Mouse (Mus musculus): ENCODE results near the gene Vat1.
A peak's percentile ranks its signal among the peaks of the same experiment; 100 is the strongest.
"Not testable (repeated sequence)": the region's sequence is repeated elsewhere in the genome, so short reads cannot be mapped to it uniquely, and the experiment has no call there.

Gene Vat1

DNA sequence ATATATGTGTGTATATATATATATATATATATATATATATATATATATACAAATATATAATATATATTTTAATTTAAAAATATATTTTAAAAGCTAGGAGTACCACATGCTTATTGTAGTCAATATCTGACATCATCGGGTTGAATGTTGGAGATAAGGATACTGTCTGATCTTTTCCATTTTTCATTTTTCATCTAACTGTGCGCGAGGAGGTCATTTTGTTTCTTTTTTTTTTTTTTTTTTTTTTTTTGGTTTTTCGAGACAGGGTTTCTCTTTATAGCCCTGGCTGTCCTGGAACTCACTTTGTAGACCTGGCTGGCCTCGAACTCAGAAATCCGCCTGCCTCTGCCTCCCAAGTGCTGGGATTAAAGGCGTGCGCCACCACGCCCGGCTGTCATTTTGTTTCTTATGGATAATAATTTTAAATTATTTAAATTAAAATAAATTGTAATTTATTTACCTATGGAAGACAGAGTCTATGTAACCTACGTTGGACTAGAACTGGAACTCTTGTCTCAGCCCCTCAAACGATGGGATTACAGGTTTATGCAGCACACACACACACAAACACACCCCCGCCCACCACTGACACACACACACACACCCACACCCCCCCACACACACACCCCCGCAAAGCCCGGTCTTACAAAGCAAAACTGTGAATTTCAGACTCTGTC, 24.4 kb downstream of the Vat1 start:
- DNase-seq: not testable (repeated sequence)

DNA sequence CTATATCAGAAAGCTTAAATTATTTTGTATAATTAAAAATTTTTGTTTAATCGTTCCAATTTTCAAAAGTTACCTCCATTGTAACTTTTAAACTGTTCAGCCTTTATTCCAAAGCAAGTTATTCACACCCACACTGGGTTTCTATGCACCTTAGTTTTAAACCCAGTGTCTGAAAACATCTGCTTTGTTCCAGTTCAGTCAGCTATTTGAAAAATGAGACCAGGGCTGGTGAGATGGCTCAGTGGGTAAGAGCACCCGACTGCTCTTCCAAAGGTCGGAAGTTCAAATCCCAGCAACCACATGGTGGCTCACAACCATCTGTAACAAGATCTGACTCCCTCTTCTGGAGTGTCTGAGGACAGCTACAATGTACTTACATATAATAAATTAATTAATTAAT, 28.0 kb downstream of the Vat1 start:
- not testable (repeated sequence) for DNase-seq

DNA sequence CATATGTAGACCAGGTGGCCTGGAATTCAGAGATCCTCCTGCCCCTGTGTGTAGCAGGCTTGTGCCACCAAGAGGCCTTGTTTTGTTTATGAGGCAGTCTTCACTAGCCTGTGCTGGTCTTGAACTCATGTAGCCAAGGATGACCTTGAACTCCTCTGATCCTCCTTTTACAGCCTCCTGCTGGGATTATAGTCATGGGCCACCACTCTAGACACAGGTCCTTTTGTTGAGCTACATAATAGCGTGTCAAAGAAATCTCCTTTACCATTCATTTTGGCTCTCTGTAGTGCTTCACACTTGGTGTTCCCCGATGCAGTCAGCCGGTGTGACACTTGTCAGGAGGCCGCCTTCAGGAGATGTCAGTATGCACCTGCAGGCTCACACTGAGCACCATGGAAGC, 29.1 kb downstream of the Vat1 start:
- DNase-seq: no peak

DNA sequence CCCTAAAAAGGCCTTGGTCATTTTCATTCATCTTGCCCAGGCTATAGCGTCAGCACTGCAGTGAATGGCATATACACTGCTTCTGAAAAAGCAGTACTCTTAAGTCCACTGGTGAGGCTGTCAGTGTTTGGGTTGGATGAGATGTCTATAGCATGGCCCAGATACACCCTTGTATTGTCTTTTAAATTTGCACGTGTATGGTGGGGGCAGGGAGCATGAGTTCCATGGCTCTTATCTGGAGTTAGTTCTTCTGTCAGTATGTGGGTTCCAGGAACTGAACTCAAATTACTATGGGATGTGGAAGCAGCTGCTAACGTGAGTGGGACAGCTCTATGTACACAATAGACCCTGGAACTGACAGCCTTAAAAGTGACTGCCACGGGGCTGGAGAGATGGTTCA, 30.2 kb downstream of the Vat1 start:
- no peak for DNase-seq

- no peak for DNase-seq
These were observed 32.6 kb downstream of the Vat1 start for GRCm38 (mm10) chr11:101433396-101433795.

DNA sequence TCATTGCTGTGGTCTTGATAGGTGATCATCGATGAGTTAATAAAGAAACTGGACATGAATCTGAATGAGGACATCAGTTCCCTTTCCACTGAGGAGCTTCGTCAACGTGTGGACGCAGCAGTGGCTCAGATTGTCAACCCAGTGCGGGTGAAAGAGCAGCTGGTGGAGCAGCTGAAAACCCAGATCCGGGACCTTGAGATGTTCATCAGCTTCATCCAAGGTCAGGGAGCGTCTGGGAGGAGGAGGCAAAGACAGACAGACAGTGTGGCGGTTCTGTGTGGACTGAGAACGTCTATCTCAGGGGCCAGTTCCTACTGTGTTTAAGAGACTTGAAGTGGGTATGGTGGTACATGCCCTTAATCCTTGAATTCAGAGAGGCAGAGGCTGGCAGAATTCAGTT, 34.7 kb downstream of the Vat1 start:
- no peak for DNase-seq

DNA sequence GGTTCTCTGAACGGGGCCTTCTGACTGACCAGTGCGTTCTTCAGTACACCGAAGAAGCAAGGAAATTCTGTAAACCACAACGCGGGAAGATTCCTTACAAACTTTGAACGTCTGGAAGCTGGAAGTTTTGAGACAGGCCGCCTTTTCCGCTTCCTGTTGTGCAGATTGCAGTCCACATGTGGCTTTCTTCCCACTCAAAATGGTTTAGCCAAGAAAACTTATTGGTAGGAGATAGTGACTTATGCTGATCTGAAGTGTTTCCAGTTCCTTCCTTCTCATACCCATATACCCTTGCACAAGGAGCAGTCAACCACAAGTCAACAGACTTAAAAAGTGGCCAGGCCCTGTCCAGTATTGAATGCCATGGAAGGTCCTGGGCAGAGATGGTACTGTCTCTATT, 39.9 kb downstream of the Vat1 start:
- DNase-seq: no peak

DNA sequence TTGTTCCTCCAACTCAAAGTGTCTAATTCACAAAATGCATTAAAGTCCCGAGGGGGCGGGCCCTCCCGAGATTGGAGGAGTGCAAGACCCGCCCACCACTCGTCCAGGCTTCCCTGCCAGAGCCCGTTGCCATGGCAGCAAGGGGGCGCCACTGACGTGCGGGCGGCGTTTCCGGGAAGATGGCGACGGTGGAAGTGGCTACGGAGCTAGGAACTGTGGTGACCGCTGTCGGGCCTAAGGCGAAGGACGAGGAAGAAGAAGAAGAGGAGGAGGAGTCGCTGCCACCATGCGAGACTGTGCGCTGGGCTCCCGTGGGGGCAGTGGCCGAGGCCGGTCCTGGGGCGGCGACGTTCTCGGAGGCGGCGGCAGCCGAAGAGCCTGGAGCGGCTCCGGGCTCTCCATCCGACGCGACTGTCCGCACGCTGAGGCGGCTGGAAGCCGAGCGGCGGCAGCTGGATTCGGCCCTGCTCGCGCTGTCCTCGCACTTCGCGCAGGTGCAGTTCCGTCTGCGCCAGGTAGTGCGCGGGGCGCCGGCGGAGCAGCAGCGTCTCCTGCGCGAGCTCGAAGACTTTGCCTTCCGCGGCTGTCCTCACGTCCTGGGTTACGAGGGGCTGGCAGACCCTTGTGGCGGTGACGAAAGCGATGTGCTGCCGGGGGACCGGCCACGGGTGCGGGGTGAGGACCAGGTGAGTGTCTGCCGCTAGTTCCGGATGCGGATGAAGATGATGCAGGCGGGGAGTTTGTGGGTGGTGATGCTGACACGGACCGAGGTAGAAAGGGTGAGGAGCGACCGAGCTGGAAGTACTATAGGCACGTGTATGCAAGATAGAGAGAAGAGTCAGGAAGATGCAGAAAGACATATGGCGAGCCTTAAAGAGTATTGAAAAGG, 40.9 kb downstream of the Vat1 start, which contains the start of the genes Rundc1 and Ptges3l:
TSS of gene Rundc1 (plus strand) at position 161 of the 889 bp plus-strand sequence.
TSS of gene Ptges3l (minus strand) at position 409 of the 889 bp plus-strand sequence.
- DNase-seq: peak; percentile 97

DNA sequence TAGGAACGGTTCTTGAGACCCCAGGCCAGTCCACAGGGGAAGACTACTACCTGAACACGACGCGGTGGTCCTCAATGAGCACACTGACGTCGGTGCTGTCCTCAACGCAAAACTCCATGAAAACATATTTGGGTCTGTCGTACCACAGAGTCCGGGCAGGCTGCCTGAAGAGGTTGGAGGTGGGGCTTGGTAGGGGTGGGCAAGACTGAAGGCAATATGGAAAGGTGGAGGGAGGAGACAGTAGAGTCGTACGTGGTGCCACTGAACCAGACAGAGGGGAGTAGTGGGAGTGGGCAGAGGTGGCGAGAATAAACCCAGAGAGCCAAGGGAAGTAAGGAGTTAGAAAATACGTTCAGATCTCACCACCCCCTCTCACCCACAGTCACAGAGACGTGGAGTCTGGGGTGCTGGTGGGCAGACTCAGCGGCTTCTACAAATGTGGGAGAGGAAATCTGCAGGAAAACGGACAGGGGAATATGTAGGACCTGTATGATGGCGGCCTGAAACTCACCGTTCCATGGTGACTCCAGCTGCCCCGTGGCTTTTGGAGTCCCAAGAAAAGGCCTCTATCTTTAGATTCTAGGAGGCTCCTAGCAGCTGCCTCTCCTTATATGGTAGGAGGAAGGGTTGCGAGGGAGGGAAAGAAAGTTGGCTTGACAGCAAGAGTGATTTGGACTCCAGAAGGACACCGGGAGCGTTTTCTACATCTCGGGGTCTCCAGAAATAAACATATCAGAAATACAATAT, 41.8 kb downstream of the Vat1 start, which contains the start of gene Gm27029:
TSS of gene Gm27029 (minus strand) at position 692 of the 747 bp plus-strand sequence.
- DNase-seq: no peak

GRCm38 (mm10) chr11:101420148-101420547, 45.9 kb downstream of the Vat1 start:
- no peak for DNase-seq

GRCm38 (mm10) chr11:101419610-101420009, 46.4 kb downstream of the Vat1 start:
- peak; percentile 44 for DNase-seq

GRCm38 (mm10) chr11:101418991-101419390, 47.0 kb downstream of the Vat1 start:
- no peak for DNase-seq

GRCm38 (mm10) chr11:101417101-101417855, 48.8 kb downstream of the Vat1 start, which contains the start of gene Aarsd1:
Gene Aarsd1 (minus strand): TSS chr11:101417615.
- peak; percentile 85 for DNase-seq

DNA sequence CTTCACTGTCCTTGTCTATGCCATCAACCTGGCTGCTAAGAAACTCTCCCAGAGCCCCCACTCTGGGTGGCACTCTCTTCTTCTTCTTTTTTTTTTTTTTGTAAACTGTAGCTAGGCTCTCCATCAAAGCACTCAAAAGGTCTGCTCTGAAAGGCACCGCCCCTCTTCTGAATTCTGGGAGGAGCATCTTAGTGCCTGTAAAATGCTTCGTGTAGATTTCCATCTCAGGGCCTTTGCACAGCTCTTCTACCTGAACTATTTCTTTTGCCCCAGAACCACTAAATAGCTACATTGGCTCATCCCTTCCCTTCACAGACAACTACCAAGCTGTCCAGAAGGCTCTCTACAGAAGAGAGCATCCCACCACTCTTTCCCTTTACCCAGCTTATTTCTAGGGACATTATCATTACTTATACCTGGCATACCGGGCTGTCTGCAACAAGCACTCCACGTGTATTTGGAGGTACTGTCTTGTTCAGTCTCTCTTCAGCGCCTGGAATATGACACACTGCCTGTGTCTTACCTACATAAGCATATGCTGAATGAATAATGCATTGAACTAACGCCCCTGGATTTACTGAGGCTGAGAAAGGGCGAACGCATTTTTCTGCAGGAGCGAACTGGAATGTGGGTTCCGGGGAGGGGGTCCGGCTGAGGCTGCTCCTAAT, 49.5 kb downstream of the Vat1 start:
- peak; percentile 63 for DNase-seq

DNA sequence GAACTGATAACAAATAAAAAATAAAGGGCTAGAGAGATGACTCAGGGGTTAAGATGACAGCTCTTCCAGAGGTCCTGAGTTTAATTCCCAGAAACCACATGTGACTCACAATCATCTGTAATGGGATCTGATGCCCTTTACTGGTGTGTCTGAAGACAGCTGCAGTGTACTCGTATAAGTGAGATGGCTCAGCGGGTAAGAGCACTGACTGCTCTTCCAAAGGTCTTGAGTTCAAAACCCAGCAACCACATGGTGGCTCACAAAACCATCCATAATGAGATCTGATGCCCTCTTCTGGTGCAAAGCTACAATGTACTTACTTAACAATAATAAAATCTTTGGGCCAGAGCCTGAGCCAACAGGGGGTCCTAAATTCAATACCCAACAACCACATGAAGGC, 50.7 kb downstream of the Vat1 start:
- no peak for DNase-seq
